Mouse (Mus musculus): ENCODE measurements around the gene Ciart. TPM values are rescaled to one million over a fixed set of nuclear protein-coding genes. Genes with fewer than 3 reads are reported as not detected.
"Not testable (repeated sequence)": the region's sequence is repeated elsewhere in the genome, so short reads cannot be mapped to it uniquely, and the experiment has no call there.

The Ciart gene
- 10 to 100 TPM; 10.0 to 17.0 TPM for total RNA-seq (2021)
- long read RNA-seq, experiment 1, transcript Ciart-201 (6 exons, 1,398 nt): major isoform, 11 of 22 reads
- long read RNA-seq, experiment 1, partial matches to known transcripts: 4 of 22 reads
- long read RNA-seq, experiment 1, other reads (novel, unspliced or antisense): 6 of 22 reads
- long read RNA-seq, experiment 2, transcript Ciart-201 (6 exons, 1,398 nt): major isoform, 5 of 10 reads
- long read RNA-seq, experiment 2, partial matches to known transcripts: 4 of 10 reads
- long read RNA-seq, experiment 2, other reads (novel, unspliced or antisense): 1 of 10 reads

GRCm38 (mm10) chr3:95881979-95882815 is at the start of gene Ciart:
TSS of gene Ciart (minus strand) at chr3:95882251.
- peak; percentile 93 to 94 for DNase-seq (ENCODE audit: low spot score in 2 of 2)

- no peak for DNase-seq (ENCODE audit: low spot score in 2 of 2)
These were observed 49.4 kb upstream of the Ciart start for GRCm38 (mm10) chr3:95931471-95931870.

GRCm38 (mm10) chr3:95930471-95930789 is 48.4 kb upstream of the Ciart start:
- no peak for DNase-seq (ENCODE audit: low spot score in 2 of 2)

GRCm38 (mm10) chr3:95929581-95930470 is 47.8 kb upstream of the Ciart start:
- peak; percentile 14 to 36 for DNase-seq (ENCODE audit: low spot score in 2 of 2)

GRCm38 (mm10) chr3:95928658-95929503 is 46.8 kb upstream of the Ciart start, which contains the start of gene Anp32e:
TSS of gene Anp32e (plus strand) at chr3:95929246.
- DNase-seq (ENCODE audit: low spot score in 2 of 2): peak; percentile 92 to 96

DNA sequence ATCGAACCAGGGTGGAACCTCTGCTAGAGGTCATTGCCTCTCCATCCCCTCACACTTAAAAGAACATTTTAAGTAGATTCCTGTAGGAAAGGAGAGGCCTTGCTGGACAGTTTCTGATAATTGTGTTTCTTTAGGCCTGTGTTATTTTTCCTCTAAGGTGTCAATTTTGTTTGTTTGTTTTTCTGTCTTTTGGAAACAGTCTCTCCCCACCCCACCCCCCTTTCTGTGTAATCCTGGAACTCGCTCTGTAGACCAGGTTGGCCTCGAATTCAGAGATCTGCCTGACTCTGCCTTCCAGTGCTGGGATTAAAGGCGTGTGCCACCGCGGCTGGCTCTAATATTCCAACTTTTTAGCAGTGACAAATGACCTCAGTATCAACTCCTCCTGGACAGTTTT is 46.2 kb upstream of the Ciart start:
- no peak for DNase-seq (ENCODE audit: low spot score in 2 of 2)

- no peak for DNase-seq (ENCODE audit: low spot score in 2 of 2)
These were observed 43.0 kb upstream of the Ciart start for GRCm38 (mm10) chr3:95925087-95925486.

DNA sequence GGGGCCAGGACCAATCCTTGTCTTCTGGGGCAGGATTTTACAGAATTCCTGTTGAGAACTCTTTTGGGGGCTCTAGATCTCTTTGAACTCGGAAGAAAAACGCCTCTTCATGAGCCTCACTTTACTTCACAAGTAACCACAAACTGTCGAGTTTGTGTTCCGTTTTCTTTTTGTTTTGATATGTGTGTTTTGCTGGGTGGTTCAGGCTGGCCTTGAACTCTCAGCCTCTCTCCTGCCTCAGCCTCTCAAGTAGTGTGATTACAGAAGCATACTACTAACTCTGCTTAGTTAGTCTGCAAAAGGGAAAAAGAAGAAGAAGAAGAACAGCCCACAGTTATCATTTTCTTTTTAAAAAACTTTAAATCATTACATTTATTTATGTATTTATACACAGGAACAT is 42.1 kb upstream of the Ciart start:
- DNase-seq (ENCODE audit: low spot score in 2 of 2): no peak

DNA sequence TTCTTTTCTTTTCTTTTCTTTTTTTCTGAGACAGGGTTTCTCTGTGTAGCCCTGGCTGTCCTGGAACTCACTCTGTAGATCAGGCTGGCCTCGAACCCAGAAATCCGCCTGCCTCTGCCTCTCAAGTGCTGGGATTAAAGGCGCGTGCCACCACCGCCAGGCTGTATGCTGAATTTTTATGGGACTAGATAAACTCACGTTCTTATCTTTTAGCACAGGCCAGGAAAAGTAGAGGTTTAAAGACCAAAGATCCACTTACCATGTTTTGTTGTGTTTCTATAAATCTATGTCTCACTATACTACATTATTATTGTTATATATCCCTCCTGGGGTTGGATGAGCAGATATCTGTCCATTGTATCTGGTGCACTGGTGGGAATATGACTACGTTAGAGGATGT is 41.4 kb upstream of the Ciart start:
- DNase-seq (ENCODE audit: low spot score in 2 of 2): not testable (repeated sequence)

DNA sequence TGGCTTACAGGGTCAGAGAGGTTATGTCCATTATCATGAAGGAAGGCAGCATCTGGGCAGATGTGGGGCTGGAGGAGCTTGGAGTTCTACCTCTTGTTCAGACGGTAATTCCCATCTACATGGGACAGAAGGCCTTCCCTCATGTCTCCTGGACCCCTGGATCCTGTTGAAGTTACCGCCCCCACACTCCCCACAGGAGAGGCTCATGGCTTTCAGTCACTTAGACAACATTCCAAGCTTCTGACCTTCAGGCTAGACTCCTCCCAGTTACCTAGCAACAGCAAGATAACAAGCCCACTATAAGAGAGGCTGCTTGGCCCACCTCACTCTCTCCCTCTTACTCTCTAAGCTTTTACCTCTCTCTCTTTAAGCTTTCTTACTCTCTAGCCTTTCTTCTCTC is 38.5 kb upstream of the Ciart start:
- not testable (repeated sequence) for DNase-seq (ENCODE audit: low spot score in 2 of 2)

GRCm38 (mm10) chr3:95916760-95917159 is 34.7 kb upstream of the Ciart start:
- DNase-seq (ENCODE audit: low spot score in 2 of 2): no peak

GRCm38 (mm10) chr3:95914706-95915105 is 32.7 kb upstream of the Ciart start:
- DNase-seq (ENCODE audit: low spot score in 2 of 2): no peak

DNA sequence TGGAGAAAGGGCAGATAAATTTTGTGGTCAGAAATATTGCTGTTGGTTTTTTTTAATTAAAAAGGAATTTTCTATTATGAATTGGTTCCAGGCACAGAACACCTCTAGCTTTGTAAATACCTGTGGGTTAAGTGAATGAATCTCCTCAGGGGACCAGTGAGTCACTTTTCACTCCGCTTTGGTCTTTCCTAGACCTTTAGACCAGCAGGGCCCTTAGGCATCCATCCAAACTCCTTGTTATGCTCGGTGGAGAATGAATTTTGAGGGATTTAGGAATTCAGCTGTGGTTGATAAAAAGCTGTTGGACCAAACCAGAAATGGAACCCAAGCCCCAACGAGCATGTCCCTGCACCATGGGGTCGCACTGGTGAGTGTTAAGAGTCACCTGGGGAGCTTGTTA is 25.6 kb upstream of the Ciart start:
- no peak for DNase-seq (ENCODE audit: low spot score in 2 of 2)

DNA sequence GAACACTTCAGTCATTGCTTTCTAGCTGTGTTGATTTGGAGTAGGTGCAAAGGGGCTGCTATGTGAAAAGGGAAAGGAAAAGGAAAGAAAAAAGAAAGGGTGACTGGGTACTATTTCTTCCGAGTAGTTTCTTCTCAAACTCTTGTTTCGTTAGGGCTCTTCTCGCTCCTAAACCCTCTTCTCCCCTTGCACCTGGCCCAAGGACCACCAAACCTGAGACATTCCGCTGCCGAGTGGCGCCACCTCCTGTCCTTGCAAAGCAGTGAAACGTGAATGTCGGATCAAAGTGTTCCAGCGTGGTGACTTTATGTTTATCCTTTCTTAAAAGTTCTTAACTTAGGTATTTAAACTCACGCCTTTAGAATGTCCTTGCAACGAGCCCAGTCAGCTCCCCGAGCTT is 24.8 kb upstream of the Ciart start:
- peak in 1 of 2 experiments; percentile 57 for DNase-seq (ENCODE audit: low spot score in 2 of 2)

GRCm38 (mm10) chr3:95905940-95906492 is 24.0 kb upstream of the Ciart start:
- DNase-seq (ENCODE audit: low spot score in 2 of 2): peak; percentile 51 to 52

GRCm38 (mm10) chr3:95905146-95905939 is 23.3 kb upstream of the Ciart start:
- DNase-seq (ENCODE audit: low spot score in 2 of 2): peak in 1 of 2 experiments; percentile 44

DNA sequence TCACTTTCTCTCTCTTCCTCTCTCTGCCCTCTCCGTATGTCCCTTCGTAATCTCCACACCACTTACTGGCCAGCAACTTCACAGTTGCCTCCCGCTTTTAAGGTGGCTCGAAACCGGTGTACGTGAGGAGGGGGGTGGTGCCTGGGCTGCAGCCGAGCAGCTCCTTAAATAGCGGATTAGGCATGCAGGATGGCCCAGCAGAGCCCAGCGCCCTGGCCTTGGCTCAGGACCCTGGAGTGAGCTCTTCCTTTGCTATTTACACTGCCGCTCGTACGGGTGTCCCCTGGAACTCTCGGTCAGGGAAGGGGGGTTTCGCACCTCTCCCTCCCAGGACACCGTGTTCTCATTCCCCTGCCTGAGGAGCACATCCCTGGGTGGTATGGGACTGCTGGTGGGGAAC is 22.5 kb upstream of the Ciart start, which contains the start of gene Car14:
TSS of gene Car14 (minus strand) at position 124 of the 400 bp plus-strand sequence.
- no peak for DNase-seq (ENCODE audit: low spot score in 2 of 2)

DNA sequence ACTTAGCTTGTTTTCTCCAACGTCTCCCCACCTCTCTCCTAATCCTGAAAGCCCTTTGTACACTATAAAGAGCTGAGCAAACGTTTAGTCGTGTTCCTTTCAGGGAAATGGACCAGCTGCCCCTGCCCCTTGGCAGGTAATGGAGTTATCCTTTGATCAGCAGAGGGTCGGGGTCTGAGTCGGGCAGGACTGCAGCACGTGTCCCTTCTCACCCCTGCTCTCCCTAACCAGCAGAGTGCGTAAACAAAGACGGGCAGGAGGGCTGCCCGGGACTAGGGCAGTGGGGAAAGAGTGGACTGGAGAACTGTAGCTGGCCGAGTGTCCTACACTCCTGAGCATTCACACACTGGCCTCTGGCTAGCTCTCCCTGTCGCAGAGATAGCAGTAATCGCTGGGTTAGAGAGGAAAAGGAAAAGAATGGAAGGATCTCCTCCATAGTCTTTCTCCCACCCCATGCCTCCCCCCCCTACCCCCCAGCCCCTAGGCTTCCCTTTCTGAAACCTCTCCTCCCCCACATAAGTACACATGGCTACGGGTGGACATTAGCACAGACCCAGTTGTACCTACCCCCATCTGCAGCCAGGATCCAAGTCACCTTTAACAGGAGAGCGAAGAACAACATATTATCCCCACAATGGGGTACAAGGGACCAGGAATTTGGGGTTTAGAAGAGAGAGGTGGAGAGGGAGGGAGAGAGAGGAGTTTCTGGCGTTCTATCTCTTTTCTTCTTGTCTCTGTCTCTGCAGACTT is 21.9 kb upstream of the Ciart start:
- no peak for DNase-seq (ENCODE audit: low spot score in 2 of 2)

DNA sequence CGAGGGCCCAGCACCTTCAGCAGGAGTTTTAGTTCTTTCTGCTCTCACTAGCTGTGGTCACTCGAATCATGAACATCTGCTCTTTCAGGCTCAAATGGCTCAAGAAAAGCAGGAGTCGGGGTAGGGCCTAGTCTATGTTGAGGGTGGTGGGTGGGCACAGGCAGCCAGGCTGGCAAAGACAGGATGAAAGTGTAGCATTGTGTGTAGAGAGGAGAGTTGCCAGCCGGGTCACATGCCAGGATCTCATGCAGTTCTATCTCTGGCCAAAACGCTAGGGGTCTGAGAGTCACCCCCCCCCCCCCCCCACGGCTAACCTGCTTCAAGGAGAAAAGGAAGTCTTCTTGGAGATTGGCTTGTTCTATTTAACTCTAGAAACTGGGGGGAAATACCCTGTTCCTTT is 20.6 kb upstream of the Ciart start:
- DNase-seq (ENCODE audit: low spot score in 2 of 2): no peak
